Mouse (Mus musculus) megakaryocyte, embryonic 14.5 days (primary cell): ENCODE data around the gene Gpx7.

Experiments
- FLI1 ChIP-seq: IDR thresholded peaks from 2 replicates; pipeline ENCODE4 v1.6.1; 2012; ENCODE audit warnings: low read length, inconsistent platforms, mixed read lengths
- GATA1 ChIP-seq: IDR thresholded peaks from 3 replicates; pipeline ENCODE4 v1.6.1; 2012; ENCODE audit warnings: mixed read lengths, low read length, inconsistent platforms, borderline replicate concordance

- TF ChIP-seq GATA1 (no peak), FLI1 (no peak)
These were observed 17.8 kb upstream of the Gpx7 start for GRCm38 (mm10) chr4:108424587-108424986.
